Mouse (Mus musculus): ENCODE measurements at regions not wholly inside any gene's neighbourhood (a gene's known extent, or its start where the extent isn't known, plus 50 kb on each side); places are given as distances from the start of the nearest gene placed in this dataset.

GRCm38 (mm10) chr11:112839721-112840494 lies 57.9 kb downstream of the Sox9 start:
- DNase-seq = no peak

GRCm38 (mm10) chr11:112840495-112840828 lies 58.4 kb downstream of the Sox9 start:
- no peak for DNase-seq

GRCm38 (mm10) chr11:112844258-112844901 lies 62.4 kb downstream of the Sox9 start:
- DNase-seq = no peak

GRCm38 (mm10) chr11:112847146-112847545 lies 65.1 kb downstream of the Sox9 start:
- no peak for DNase-seq

GRCm38 (mm10) chr11:112847851-112848250 lies 65.8 kb downstream of the Sox9 start:
- no peak for DNase-seq

- DNase-seq = no peak
Observed at GRCm38 (mm10) chr11:112849974-112850373, 68.0 kb downstream of the Sox9 start.

- DNase-seq = no peak
Observed at GRCm38 (mm10) chr11:112850532-112851272, 68.7 kb downstream of the Sox9 start.

- DNase-seq = no peak
Observed at GRCm38 (mm10) chr11:112851321-112851720, 69.3 kb downstream of the Sox9 start.

GRCm38 (mm10) chr11:112855975-112856374 lies 74.0 kb downstream of the Sox9 start:
- no peak for DNase-seq

- no peak for DNase-seq
Observed at GRCm38 (mm10) chr11:112859309-112859708, 77.3 kb downstream of the Sox9 start.

GRCm38 (mm10) chr11:112860797-112861196 lies 78.8 kb downstream of the Sox9 start:
- DNase-seq = no peak

- no peak for DNase-seq
Observed at GRCm38 (mm10) chr11:112861233-112861632, 79.2 kb downstream of the Sox9 start.

- no peak for DNase-seq
Observed at GRCm38 (mm10) chr11:112865836-112866235, 83.8 kb downstream of the Sox9 start.

- no peak for DNase-seq
Observed at GRCm38 (mm10) chr11:112869571-112869970, 87.5 kb downstream of the Sox9 start.

GRCm38 (mm10) chr11:112870201-112871035 lies 88.4 kb downstream of the Sox9 start:
- no peak for DNase-seq

GRCm38 (mm10) chr11:112872677-112873367 lies 90.8 kb downstream of the Sox9 start:
- no peak for DNase-seq

GRCm38 (mm10) chr11:112874239-112874638 lies 92.2 kb downstream of the Sox9 start:
- DNase-seq = no peak

- DNase-seq = no peak
Observed at GRCm38 (mm10) chr11:112876226-112876625, 94.2 kb downstream of the Sox9 start.

- no peak for DNase-seq
Observed at GRCm38 (mm10) chr11:112878436-112878835, 96.4 kb downstream of the Sox9 start.

- no peak for DNase-seq
Observed at GRCm38 (mm10) chr11:112880736-112881135, 98.7 kb downstream of the Sox9 start.

GRCm38 (mm10) chr11:112885336-112885940 lies 103.4 kb downstream of the Sox9 start:
- DNase-seq = no peak

- DNase-seq = no peak
Observed at GRCm38 (mm10) chr11:112886139-112886538, 104.1 kb downstream of the Sox9 start.
